Mouse (Mus musculus) T-cell, adult 2 months (primary cell): ENCODE results near the gene Rab31.
"Not testable (repeated sequence)": the region's sequence is repeated elsewhere in the genome, so short reads cannot be mapped to it uniquely, and the experiment has no call there.

ENCODE experiments used
- DNase-seq: peaks from one replicate; pipeline ENCODE4 v3.0.0; 2022; ENCODE audit warnings: low spot score

The Rab31 gene

GRCm38 (mm10) chr17:65628823-65629532 lies 143.6 kb downstream of the Rab31 start:
- not testable (repeated sequence) for DNase-seq

- no peak for DNase-seq
Measured at GRCm38 (mm10) chr17:65626301-65626700, 146.3 kb downstream of the Rab31 start.

- no peak for DNase-seq
Measured at GRCm38 (mm10) chr17:65625563-65625962, 147.0 kb downstream of the Rab31 start.

GRCm38 (mm10) chr17:65623130-65623529 lies 149.4 kb downstream of the Rab31 start:
- DNase-seq, result no peak

- DNase-seq, result no peak
Measured at GRCm38 (mm10) chr17:65618431-65618830, 154.1 kb downstream of the Rab31 start.

GRCm38 (mm10) chr17:65615678-65616077 lies 156.9 kb downstream of the Rab31 start:
- no peak for DNase-seq

GRCm38 (mm10) chr17:65614431-65614830 lies 158.1 kb downstream of the Rab31 start:
- DNase-seq, result no peak

GRCm38 (mm10) chr17:65613463-65614412 lies 158.8 kb downstream of the Rab31 start, which contains the start of gene Vapa:
Vapa (minus strand) TSS chr17:65613555.
- DNase-seq, result peak; percentile 98

GRCm38 (mm10) chr17:65613142-65613462 lies 159.4 kb downstream of the Rab31 start:
- DNase-seq, result no peak

GRCm38 (mm10) chr17:65612391-65613141 lies 160.0 kb downstream of the Rab31 start:
- peak; percentile 20 for DNase-seq

- no peak for DNase-seq
Measured at GRCm38 (mm10) chr17:65611721-65612120, 160.8 kb downstream of the Rab31 start.

- no peak for DNase-seq
Measured at GRCm38 (mm10) chr17:65608743-65609142, 163.8 kb downstream of the Rab31 start.

- DNase-seq, result no peak
Measured at GRCm38 (mm10) chr17:65608312-65608687, 164.3 kb downstream of the Rab31 start.

GRCm38 (mm10) chr17:65607574-65608311 lies 164.8 kb downstream of the Rab31 start:
- no peak for DNase-seq

- DNase-seq, result no peak
Measured at GRCm38 (mm10) chr17:65606014-65606413, 166.5 kb downstream of the Rab31 start.

- no peak for DNase-seq
Measured at GRCm38 (mm10) chr17:65604892-65605291, 167.7 kb downstream of the Rab31 start.

- no peak for DNase-seq
Measured at GRCm38 (mm10) chr17:65604315-65604714, 168.2 kb downstream of the Rab31 start.
